Mouse (Mus musculus): ENCODE data around the gene Slc47a1.

GRCm38 (mm10) chr11:61353038-61353437, 25.1 kb downstream of the Slc47a1 start:
- TF ChIP-seq CTCF (IDR thresholded peaks at IDR 0.05; ENCODE audit: extremely low read depth, insufficient read depth, low read length) (no peak), POLR2A (IDR thresholded peaks at IDR 0.05; ENCODE audit: extremely low read depth, insufficient read depth, low read length) (no peak)

Measured in cortical plate, adult 2 months (tissue).